Mouse (Mus musculus): Measurements from ENCODE around the gene Magea5.
"Not testable (repeated sequence)": the region's sequence is repeated elsewhere in the genome, so short reads cannot be mapped to it uniquely, and the experiment has no call there.

Magea5 gene

DNA sequence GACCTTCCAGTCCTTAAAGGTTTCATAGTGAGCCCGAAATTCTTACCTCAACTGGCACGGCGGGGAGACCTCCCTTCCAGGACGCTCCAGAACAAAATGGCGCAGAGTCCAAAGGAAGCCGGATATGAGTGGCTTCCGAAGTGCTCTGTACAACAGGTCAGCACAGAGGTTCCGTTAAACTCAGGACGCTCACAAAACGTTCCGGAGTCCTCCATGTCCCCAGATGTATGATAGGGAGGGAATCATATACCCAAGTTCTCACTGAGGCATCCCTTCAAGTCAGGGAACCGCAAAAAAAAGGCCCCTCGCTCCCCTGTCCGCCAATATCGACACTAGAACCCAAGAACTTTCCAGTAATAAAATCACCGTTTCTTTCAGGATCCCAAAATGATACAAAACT lies at the start of gene Magea5:
Magea5 (minus strand) TSS at position 101 of the 400 bp plus-strand sequence.
- not testable (repeated sequence) for DNase-seq

GRCm38 (mm10) chrX:155098024-155098423 lies 35.1 kb upstream of the Magea5 start:
- no peak for DNase-seq

DNA sequence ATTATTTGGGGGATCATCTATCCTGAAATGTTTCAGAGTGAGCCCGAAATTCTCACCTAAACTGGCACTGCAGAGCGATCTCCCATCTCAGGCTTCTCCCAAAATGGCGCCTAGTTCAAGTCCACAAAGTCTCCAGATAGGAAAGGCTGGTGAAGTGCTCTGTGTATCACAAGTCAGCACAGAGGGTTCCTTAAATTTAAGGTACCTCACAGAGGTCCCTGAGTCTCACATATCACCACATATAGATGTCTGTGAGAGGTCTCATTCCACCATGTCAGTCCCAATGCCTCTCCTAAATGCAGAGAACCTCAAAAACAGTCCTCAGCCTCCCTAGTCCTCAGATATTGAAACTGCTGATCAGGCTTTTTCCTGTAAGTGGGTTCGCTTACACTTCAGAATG lies 30.6 kb upstream of the Magea5 start, which contains the start of gene Magea2:
Magea2 (minus strand) TSS at position 101 of the 400 bp plus-strand sequence.
- DNase-seq = not testable (repeated sequence)

DNA sequence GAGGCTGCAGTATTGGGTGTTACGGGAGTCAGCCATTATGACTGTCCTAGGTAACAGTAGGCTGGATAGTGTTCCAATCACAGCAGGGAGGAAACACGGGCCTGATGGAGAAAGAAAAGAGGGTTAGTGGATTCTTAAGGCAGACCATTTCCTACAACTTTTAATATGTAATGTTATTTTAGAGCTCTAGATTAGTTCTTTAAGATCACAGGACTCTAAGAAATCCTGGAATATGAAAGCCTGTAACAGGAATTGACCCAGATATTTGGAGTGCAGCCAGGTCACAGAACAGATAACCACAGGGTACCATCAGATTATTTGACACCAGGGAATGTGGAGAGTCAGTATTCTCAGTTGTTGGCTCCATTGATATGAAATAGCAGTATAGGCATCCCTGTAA lies 26.7 kb upstream of the Magea5 start, which contains the start of gene Magea1:
Magea1 (minus strand) TSS at position 101 of the 400 bp plus-strand sequence.
- DNase-seq = not testable (repeated sequence)

Measured in thymus, postnatal 36 days (tissue).